ENCODE assay signal across 8 mouse cellular contexts in genomic region chr13:100744036-100744744, GRCm38 (mm10). TPM values are rescaled to one million over a fixed set of nuclear protein-coding genes. Genes with fewer than 3 reads are reported as not detected.
A peak's percentile ranks its signal among the peaks of the same experiment; 100 is the strongest.
DNase-seq lines count a peak whose midpoint lies in the region; ATAC-seq lines count a peak whose summit lies in the region.

Mrps36 (minus strand) TSS chr13:100744659.

- peak; percentile 95 for ATAC-seq in inflammation-experienced regulatory T-cells, adult 6 months
- peak; percentile 89 for ATAC-seq in megakaryocyte-erythroid progenitor cell, adult 5-6 weeks (replicated peaks; ENCODE audit: low FRiP score, low TSS enrichment, poor library complexity, severe bottlenecking)

- peak; percentile 93 for DNase-seq in adipocyte (ENCODE audit: low spot score)
- DNase-seq in embryo, embryonic 10 days (ENCODE audit: low spot score), result peak; percentile 98
- DNase-seq in gastrocnemius, postnatal 14 days, result peak; percentile 93
- peak; percentile 87 to 94 for DNase-seq in left cerebral cortex, postnatal 10 days (ENCODE audit: extremely low spot score in 1 of 2, low spot score in 2 of 2)
- peak; percentile 90 for DNase-seq in right cerebral cortex, postnatal 25 days
- peak; percentile 89 to 92 for DNase-seq in urinary bladder, postnatal 4 days (ENCODE audit: low spot score in 2 of 2)

- intact Hi-C loops in gastrocnemius, postnatal 14 days (cut with DNase I; ENCODE audit: low total_unique reads), result no loop called here
- intact Hi-C loops in left cerebral cortex, postnatal 10 days (cut with DNase I), result no loop called here

RNA-seq across cellular contexts. Expression of gene Mrps36, which starts in this region (rescaled TPM):
- total RNA-seq in gastrocnemius, postnatal 14 days (2021), result 100 to 1,000 TPM; 124 to 151 TPM
- polyA plus RNA-seq in inflammation-experienced regulatory T-cells, adult 6 months (2017; shearing (Covaris generic)), result 100 to 1,000 TPM; 104 to 123 (median 106) TPM
- total RNA-seq in left cerebral cortex, postnatal 10 days (2021), result 10 to 100 TPM; 65.3 to 65.6 TPM
- 122 and 137 TPM in 2 replicates for total RNA-seq in megakaryocyte-erythroid progenitor cell, adult 5-6 weeks (2014; fragmentation: Nextera tagmentation)
- total RNA-seq in megakaryocyte-erythroid progenitor cell, adult 5-6 weeks (2017), result 92.3 and 159 TPM in 2 replicates

Comparison
In these comparisons a context has a peak if more than half of its experiments do, and no peak if none do; other contexts are left out.
1. Peak in every context shown above with its lines: DNase-seq and ATAC-seq.